Mouse (Mus musculus) embryonic fibroblast, embryonic 13.5 days (primary cell): ENCODE results near the gene Tsr3.
A peak's percentile ranks its signal among the peaks of the same experiment; 100 is the strongest.

Experiments
- CTCF ChIP-seq: IDR thresholded peaks from 2 replicates; pipeline ENCODE4 v1.5.1; 2011; ENCODE audit warnings: mild to moderate bottlenecking, control low read depth, low read length, moderate library complexity, borderline replicate concordance; ENCODE audit not compliant: insufficient read depth
- POLR2A ChIP-seq: IDR thresholded peaks from 2 replicates; pipeline ENCODE4 v1.6.1; 2011; ENCODE audit warnings: low read depth, mild to moderate bottlenecking, control low read depth, low read length, moderate library complexity

DNA sequence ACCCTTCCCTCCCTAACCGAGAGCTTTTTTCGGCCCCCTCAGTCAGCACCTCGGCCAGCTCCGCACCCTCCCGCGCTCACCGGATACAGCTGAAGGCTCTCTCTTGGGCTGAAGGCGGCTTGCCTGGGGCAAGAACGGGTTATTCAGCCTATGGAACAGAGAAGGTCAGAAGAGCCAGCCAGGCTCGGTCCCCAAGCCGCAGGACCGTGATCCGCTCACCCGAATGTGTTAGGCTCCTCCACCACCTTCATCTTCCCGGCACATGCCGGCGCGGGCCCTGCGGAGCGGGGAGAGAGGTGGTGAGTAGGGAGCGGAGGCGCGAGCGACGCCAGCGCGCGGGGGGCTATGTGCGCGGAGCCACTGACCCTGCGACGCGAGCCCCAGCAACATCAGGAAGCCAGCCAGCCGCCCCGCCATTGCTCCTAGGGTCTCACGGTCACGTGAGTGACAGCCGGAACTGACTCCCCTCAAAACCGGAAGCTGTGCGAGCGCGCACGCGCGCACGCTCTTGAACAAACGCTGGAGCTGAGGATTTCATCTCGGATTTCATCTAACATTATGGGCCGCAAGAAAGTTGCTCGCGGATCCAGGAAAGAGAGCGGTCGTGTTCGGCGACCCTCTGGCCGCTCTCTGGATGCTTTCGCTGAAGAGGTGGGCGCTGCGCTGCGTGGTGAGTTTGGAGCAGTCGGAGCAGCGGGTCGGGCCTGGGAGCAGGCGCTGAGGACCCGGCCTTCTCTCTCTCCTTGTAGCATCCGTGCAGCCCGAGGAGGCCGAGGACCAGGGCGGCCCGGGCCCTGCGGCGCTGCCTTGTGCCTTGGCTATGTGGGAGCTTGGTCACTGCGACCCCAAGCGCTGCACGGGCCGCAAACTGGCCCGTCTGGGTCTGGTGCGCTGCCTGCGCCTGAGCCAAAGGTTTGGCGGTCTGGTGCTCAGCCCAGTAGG is at the start of gene Tsr3, which contains the start of gene Gnptg:
- TF ChIP-seq CTCF (no peak), POLR2A (peak; percentile 66)
